8 mouse cellular contexts compared by ENCODE assay signal in genomic region chr11:105525608-105526007, GRCm38 (mm10).
DNase-seq lines count a peak whose midpoint lies in the region; ATAC-seq lines count a peak whose summit lies in the region.

No protein-coding gene starts in this region.

- WGBS in embryonic facial prominence, embryonic 15.5 days = 31% methylated on average over 5 of the region's 5 CpGs
- 8% methylated on average over 5 of the region's 5 CpGs for WGBS in lung, embryonic 16.5 days

- DNase-seq in cerebellum, postnatal 10 days = peak; percentile 49 to 62
- no peak for DNase-seq in cerebellum, postnatal 36 days
- DNase-seq in 3134 (ENCODE audit: extremely low read depth, insufficient read length, low spot score) = peak; percentile 19
- DNase-seq in heart, postnatal 25 days (ENCODE audit: low spot score) = peak; percentile 67
- peak; percentile 88 for DNase-seq in yolk sac, embryonic 10.5 days (ENCODE audit: low spot score)
- no peak for DNase-seq in layer of hippocampus, adult 18-20 months (ENCODE audit: low spot score in 2 of 2)

- no peaks in the 10 kb centered on the region for H3K27me3 ChIP-seq in embryonic facial prominence, embryonic 15.5 days
- H3K27me3 ChIP-seq in lung, embryonic 16.5 days (ENCODE audit: control insufficient read depth, insufficient read depth, low read depth, low read length) = no peaks in the 10 kb centered on the region

- no peak overlapping the region for H3K4me2 ChIP-seq in embryonic facial prominence, embryonic 15.5 days (replicated peaks)
- no peak overlapping the region for H3K4me2 ChIP-seq in lung, embryonic 16.5 days (ENCODE audit: low read depth, low read length)

- ATAC-seq in embryonic facial prominence, embryonic 15.5 days (ENCODE audit: insufficient number of reproducible peaks, low FRiP score, low TSS enrichment, low read depth) = peak; percentile 54; the same call in 1 of the 2 replicates
- peak; percentile 96 for ATAC-seq in lung, embryonic 16.5 days (ENCODE audit: low read depth)

- H3K27ac ChIP-seq in embryonic facial prominence, embryonic 15.5 days (replicated peaks) = peak overlapping the region; percentile 4; the same call in 1 of the 2 replicates
- peak overlapping the region; percentile 51 for H3K27ac ChIP-seq in lung, embryonic 16.5 days (ENCODE audit: low read length)

- H3K4me1 ChIP-seq in embryonic facial prominence, embryonic 15.5 days = peaks cover 11% of the 10 kb centered on the region
- peaks cover 16% of the 10 kb centered on the region for H3K4me1 ChIP-seq in lung, embryonic 16.5 days (replicated peaks; ENCODE audit: control insufficient read depth, insufficient read depth, low read length)

- intact Hi-C loops in heart, postnatal 25 days (cut with DNase I) = no loop called here

- H3K9ac ChIP-seq in embryonic facial prominence, embryonic 15.5 days = no peak overlapping the region
- H3K9ac ChIP-seq in lung, embryonic 16.5 days (ENCODE audit: low read length) = no peak overlapping the region

- no peaks in the 10 kb centered on the region for H3K36me3 ChIP-seq in embryonic facial prominence, embryonic 15.5 days
- no peaks in the 10 kb centered on the region for H3K36me3 ChIP-seq in lung, embryonic 16.5 days (ENCODE audit: control insufficient read depth, insufficient read depth, low read length)

- no peak overlapping the region for H3K4me3 ChIP-seq in embryonic facial prominence, embryonic 15.5 days (replicated peaks)
- H3K4me3 ChIP-seq in lung, embryonic 16.5 days (ENCODE audit: low read length) = no peak overlapping the region

- H3K9me3 ChIP-seq in embryonic facial prominence, embryonic 15.5 days (replicated peaks) = no peaks in the 10 kb centered on the region
- no peaks in the 10 kb centered on the region for H3K9me3 ChIP-seq in lung, embryonic 16.5 days (ENCODE audit: control insufficient read depth, low read length)

Comparison
In these comparisons a context has a peak if more than half of its experiments do, and no peak if none do; other contexts are left out.
1. DNase-seq: peak in cerebellum, postnatal 10 days (2 of 2), 3134 (single experiment), heart, postnatal 25 days (single experiment) and yolk sac, embryonic 10.5 days (single experiment); none in cerebellum, postnatal 36 days (0 of 2) and layer of hippocampus, adult 18-20 months (0 of 2).